Mouse (Mus musculus) limb, embryonic 14.5 days (tissue): ENCODE measurements around the gene Myl4. TPM values are rescaled to one million over a fixed set of nuclear protein-coding genes. Genes with fewer than 3 reads are reported as not detected.

Experiments
- ATAC-seq: fragments of 200-750 bp; cut with Nextera tagmentation; 2 replicates; pipeline ENCODE4 v1.8.0; 2017; ENCODE audit warnings: low read depth, moderate number of reproducible peaks, moderate TSS enrichment; ENCODE audit not compliant: low FRiP score
- DNase-seq: peaks from one replicate; pipeline ENCODE4 v3.0.0-alpha.2; 2015; ENCODE audit warnings: low spot score
- H3K27ac ChIP-seq: fragments of 300-500 bp; sonication (generic); replicated peaks from 2 replicates; pipeline ENCODE4 v1.5.1; 2014; ENCODE audit warnings: low read depth, mild to moderate bottlenecking, low read length, moderate library complexity, mixed read lengths
- H3K27me3 ChIP-seq: fragments of 300-500 bp; sonication (generic); 2 replicates; pipeline ENCODE4 v1.6.1; 2014; ENCODE audit warnings: low read length, mixed read lengths; ENCODE audit not compliant: control insufficient read depth, insufficient read depth
- H3K36me3 ChIP-seq: fragments of 300-500 bp; sonication (generic); 2 replicates; pipeline ENCODE4 v1.6.1; 2014; ENCODE audit warnings: mild to moderate bottlenecking, low read length, moderate library complexity, mixed read lengths; ENCODE audit not compliant: control insufficient read depth, insufficient read depth
- H3K4me1 ChIP-seq: fragments of 300-500 bp; sonication (generic); 2 replicates; pipeline ENCODE4 v1.6.1; 2014; ENCODE audit warnings: antibody characterized with exemption, low read length, mixed read lengths; ENCODE audit not compliant: control insufficient read depth, insufficient read depth
- H3K4me2 ChIP-seq: fragments of 300-500 bp; sonication (generic); replicated peaks from 2 replicates; pipeline ENCODE4 v1.6.1; 2014; ENCODE audit warnings: low read depth, mild to moderate bottlenecking, low read length, moderate library complexity; ENCODE audit not compliant: severe bottlenecking
- H3K4me3 ChIP-seq: fragments of 300-500 bp; sonication (generic); replicated peaks from 2 replicates; pipeline ENCODE4 v1.5.1; 2014; ENCODE audit warnings: low read length
- H3K9ac ChIP-seq: fragments of 300-500 bp; sonication (generic); 2 replicates; pipeline ENCODE4 v1.6.1; 2014; ENCODE audit warnings: mild to moderate bottlenecking, low read depth, low read length, moderate library complexity; ENCODE audit not compliant: severe bottlenecking
- H3K9me3 ChIP-seq: fragments of 300-500 bp; sonication (generic); 2 replicates; pipeline ENCODE4 v1.6.1; 2016; ENCODE audit warnings: low read length; ENCODE audit not compliant: control insufficient read depth
- POLR2A ChIP-seq: fragments of 200-500 bp; IDR thresholded peaks from 2 replicates; pipeline ENCODE4 v1.8.0; 2012; ENCODE audit warnings: inconsistent platforms, mild to moderate bottlenecking, moderate library complexity, borderline replicate concordance; ENCODE audit not compliant: insufficient read depth, insufficient read length; ENCODE audit errors: extremely low read depth
- WGBS: fragments of 180-500 bp; shearing (Covaris S2); extraction: QIAGEN DNeasy Blood & Tissue Kit; methylation state at CpG from one replicate; pipeline ENCODE4 v1.1.7; 2014; 5-methylcytosine and 5-hydroxymethylcytosine counted together
- polyA plus RNA-seq, 2 experiments: library from polyadenylated mRNA; depleted of rRNA in 1 of 2; stranded (reverse) in 1 of 2; unstranded in 1 of 2; fragments of >200 nt; fragmentation: Nextera tagmentation in 1 of 2; extraction: Ambion mirVana in 1 of 2; gene quantifications; 2 replicates each; pipeline versions ENCODE4 v1.2.1 to v1.2.3; 2012 to 2014

The Myl4 gene
- polyA plus RNA-seq, 2 experiments, result 218 to 305 TPM

- Histone ChIP-seq H3K9me3 (no peaks in the 10 kb centered on the region), H3K4me3 (no peak overlapping the region), H3K36me3 (no peaks in the 10 kb centered on the region), H3K4me1 (no peaks in the 10 kb centered on the region), H3K9ac (no peak overlapping the region), H3K27ac (no peak overlapping the region), H3K27me3 (no peaks in the 10 kb centered on the region), H3K4me2 (no peak overlapping the region)
- under 1% methylated on average over 8 of the region's 8 CpGs for WGBS
- no peak for TF ChIP-seq POLR2A
- DNase-seq, result peak; percentile 83
- peak; percentile 75; the same call in 1 of the 2 replicates for ATAC-seq
Observed at GRCm38 (mm10) chr11:104590148-104590547, 39.7 kb downstream of the Myl4 start.

GRCm38 (mm10) chr11:104592066-104592835 lies 41.8 kb downstream of the Myl4 start:
- WGBS, result 71% methylated on average over 13 of the region's 13 CpGs
- H3K27ac ChIP-seq, result no peak overlapping the region

GRCm38 (mm10) chr11:104596365-104596764 lies 45.9 kb downstream of the Myl4 start:
- no peak overlapping the region for H3K9ac ChIP-seq
- no peak for TF ChIP-seq POLR2A
- ATAC-seq (no peak), DNase-seq (no peak)
- H3K4me3 ChIP-seq, result no peak overlapping the region
- H3K9me3 ChIP-seq, result no peaks in the 10 kb centered on the region
- WGBS, result 73% methylated on average over 10 of the region's 10 CpGs
- H3K4me2 ChIP-seq, result no peak overlapping the region
- H3K36me3 ChIP-seq, result no peaks in the 10 kb centered on the region
- no peak overlapping the region for H3K27ac ChIP-seq
- no peaks in the 10 kb centered on the region for H3K4me1 ChIP-seq
- H3K27me3 ChIP-seq, result no peaks in the 10 kb centered on the region

More at GRCm38 (mm10) chr11:104592066-104592835, 41.8 kb downstream of the Myl4 start:
- H3K4me2 ChIP-seq, result no peak overlapping the region
- no peaks in the 10 kb centered on the region for H3K27me3 ChIP-seq
- no peak for ATAC-seq
- TF ChIP-seq POLR2A, result no peak
- no peaks in the 10 kb centered on the region for H3K36me3 ChIP-seq
- no peak overlapping the region for H3K4me3 ChIP-seq
- no peak overlapping the region for H3K9ac ChIP-seq
- DNase-seq, result no peak
- H3K9me3 ChIP-seq, result no peaks in the 10 kb centered on the region
- H3K4me1 ChIP-seq, result no peaks in the 10 kb centered on the region

- Histone ChIP-seq H3K9me3 (no peaks in the 10 kb centered on the region), H3K27me3 (no peaks in the 10 kb centered on the region), H3K4me2 (no peak overlapping the region), H3K27ac (no peak overlapping the region), H3K9ac (no peak overlapping the region), H3K4me1 (no peaks in the 10 kb centered on the region), H3K36me3 (no peaks in the 10 kb centered on the region), H3K4me3 (no peak overlapping the region)
- WGBS, result 88% methylated on average over 13 of the region's 13 CpGs
- ATAC-seq (no peak), DNase-seq (no peak)
- TF ChIP-seq POLR2A, result no peak
Observed at GRCm38 (mm10) chr11:104599265-104599945, 48.9 kb downstream of the Myl4 start.

GRCm38 (mm10) chr11:104600675-104601074 lies 50.2 kb downstream of the Myl4 start:
- 56% methylated on average over 4 of the region's 4 CpGs for WGBS
- Histone ChIP-seq H3K9ac (no peak overlapping the region), H3K36me3 (no peaks in the 10 kb centered on the region), H3K4me2 (no peak overlapping the region), H3K9me3 (no peaks in the 10 kb centered on the region), H3K27me3 (no peaks in the 10 kb centered on the region), H3K27ac (no peak overlapping the region), H3K4me1 (no peaks in the 10 kb centered on the region), H3K4me3 (no peak overlapping the region)
- no peak for TF ChIP-seq POLR2A
- no peak for DNase-seq
- no peak for ATAC-seq
